Mouse (Mus musculus) cerebellum, postnatal 10 days (tissue): ENCODE measurements around the gene Hoxb3.

Source experiments
- DNase-seq, 2 experiments: peaks; one replicate each; pipeline ENCODE4 v3.0.0; 2021; ENCODE audit warnings: mixed read lengths in 2 of 2

Gene Hoxb3

DNA sequence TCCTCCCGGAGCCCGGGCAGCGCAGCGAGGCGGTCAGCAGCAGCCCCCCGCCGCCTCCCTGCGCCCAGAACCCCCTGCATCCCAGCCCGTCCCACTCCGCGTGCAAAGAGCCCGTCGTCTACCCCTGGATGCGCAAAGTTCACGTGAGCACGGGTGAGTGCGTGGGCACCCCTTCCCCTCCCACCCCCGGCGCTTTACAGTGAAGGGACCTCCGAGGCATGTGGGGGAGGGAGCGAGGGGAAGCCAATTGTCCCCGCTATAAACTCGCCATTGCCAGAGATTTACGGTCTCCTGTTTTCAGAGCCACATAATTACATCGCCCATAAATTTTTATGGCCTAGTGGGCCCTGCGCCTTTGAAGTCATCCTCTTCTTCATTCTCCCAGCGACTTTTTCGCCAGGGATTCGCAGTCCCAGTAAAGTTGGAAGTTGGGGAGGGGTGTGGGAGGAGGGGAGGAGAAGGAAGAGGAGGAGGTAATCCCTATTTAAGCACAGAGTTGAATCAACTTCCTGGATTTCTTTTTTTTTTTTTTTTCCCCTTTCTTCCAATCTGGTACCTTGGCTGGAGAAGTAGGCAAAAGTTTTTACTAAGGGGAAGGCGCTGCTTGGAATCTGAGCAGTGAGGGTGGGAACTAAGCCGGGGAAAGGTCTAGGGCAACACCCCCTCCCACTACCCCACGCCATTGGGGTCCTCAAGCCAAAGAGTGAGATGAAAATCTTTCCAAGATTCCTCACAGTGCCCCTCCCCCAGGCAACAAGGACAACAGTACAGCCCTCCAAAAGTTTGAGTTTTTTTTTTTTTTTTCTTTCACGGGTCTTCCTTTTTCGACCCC is 3.8 kb upstream of the Hoxb3 start:
- no peak for DNase-seq

DNA sequence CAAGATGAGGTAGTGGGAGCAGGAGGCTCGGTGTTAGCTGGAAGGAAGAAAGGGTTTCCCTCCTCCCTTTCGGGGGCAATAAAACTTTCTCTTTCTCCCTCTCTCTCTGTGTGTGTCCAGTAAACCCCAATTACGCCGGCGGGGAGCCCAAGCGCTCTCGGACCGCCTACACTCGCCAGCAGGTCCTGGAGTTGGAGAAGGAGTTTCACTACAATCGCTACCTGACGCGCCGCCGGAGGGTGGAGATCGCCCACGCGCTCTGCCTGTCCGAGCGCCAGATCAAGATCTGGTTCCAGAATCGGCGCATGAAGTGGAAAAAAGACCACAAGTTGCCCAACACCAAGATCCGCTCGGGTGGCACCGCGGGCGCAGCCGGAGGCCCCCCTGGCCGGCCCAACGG is 3.2 kb upstream of the Hoxb3 start:
- no peak for DNase-seq

DNA sequence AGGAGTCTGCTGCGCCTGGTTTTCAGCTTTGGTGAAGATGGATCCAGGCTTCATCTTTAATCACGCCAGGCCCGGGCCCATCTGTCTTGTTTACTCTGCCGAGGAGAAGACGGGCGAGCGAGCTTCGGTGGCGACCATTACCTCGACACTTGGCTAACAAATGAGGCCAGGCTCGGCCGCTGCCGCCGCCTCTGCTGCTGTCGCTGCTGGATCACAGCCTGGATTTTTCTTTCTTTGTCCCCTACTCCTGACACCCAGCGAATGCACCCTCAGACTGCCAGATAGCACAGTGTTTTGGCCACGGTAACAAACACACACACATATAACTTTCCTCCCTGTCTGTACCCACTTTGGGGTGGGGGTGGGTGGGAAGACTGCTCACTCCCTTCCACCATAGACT is 2.4 kb upstream of the Hoxb3 start:
- no peak for DNase-seq

DNA sequence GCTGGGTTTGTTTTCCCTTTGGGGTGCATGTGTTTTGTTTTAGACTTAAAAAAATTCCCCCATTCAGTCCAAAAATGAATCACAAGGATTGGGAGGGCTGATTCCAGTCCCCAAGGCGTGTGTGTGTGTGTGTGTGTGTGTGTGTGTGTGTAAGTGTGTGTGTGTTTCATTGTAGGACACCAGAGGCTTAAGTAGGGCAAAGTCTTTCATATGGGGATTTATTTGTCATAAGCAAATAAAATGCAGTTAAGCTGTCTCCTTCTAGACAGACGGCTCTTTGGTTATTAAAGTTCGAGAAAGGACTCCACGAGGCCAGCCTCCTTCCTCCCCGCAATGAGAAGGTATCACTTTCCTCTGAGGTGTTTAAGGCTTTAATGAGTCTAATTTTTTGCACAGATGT is 1.3 kb upstream of the Hoxb3 start:
- no peak for DNase-seq

DNA sequence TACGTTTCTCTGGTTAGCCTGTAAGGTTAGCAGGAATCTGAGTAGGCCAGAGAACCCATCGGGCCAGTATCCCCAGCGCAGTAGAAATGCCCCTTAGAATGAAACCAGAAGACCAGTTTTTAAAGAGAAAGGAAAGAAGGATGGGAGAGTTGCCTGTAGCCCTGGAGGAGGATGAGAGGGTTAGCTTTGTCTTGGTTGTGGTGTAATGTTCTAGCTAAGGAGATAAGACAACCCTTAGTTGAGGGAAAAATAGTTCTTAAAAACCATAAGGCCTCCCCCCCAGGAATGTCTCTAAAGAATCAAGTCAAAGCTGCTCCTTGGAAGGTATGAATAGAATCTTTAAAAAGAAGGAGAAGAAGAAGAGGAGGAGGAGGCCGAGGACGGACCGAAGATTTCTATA is 388 bp upstream of the Hoxb3 start:
- no peak for DNase-seq

DNA sequence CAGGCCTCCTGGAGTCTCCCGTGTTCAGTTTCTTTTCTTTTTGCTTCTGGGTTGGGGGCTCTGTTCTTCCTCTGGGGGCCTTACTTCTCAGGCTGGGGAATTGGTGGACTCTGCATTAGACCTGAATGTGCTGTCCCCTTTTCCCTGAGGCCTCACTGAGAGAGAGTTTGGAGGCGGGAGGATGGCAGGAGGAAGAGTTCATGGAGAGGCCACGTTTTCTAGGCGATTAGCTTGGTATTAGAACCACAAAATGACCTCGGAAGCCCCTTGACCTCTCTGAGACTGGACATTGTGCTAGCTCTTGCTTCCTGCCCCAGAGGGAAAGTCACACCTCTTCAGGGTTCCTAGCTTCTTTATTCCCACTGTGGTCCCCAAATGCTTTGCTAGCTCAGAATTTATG is 999 bp downstream of the Hoxb3 start:
- no peak for DNase-seq

DNA sequence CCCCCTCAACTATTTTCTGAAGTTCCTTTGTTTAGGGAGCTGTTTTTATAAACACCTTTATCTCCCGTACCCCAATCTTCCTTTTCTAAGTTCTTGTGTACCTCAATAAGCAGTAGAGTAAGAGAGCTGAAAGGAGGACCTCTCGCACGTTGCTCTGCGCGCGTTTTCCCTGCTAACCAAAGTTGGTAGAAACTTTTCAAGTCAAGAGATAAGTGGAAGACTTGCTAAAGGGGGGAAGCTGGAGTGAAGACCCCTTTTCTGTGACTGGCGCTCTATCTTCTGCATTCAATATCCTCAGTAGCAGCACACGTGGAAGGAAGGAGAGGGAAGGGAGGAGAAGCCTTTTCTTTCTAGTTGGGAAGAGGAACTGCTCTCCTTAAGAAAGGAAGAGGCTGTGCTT is 1.8 kb downstream of the Hoxb3 start:
- no peak for DNase-seq

DNA sequence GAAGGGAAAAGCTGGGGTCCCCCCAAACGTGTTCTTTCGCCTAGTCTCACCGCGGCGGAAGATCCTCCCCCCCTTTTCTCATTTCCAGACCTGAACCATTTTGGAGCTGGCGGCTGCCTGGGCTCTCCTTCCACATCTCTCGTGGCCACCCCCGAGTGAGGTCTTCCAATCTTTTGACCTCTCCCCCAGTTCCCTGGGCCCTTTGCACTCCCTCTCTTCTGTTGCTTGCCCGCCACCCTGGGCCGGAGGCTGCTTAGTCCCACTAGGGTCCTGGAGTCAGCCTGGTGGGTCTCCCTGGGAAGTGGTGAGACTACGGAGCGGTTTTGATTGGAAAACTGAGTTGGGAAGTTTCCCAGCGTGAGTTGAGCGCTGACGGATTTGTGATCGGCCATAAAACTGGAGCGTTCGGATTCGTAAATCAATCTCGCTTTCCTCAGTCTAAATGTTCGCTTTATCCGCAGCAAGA is 2.7 kb downstream of the Hoxb3 start:
- no peak for DNase-seq

DNA sequence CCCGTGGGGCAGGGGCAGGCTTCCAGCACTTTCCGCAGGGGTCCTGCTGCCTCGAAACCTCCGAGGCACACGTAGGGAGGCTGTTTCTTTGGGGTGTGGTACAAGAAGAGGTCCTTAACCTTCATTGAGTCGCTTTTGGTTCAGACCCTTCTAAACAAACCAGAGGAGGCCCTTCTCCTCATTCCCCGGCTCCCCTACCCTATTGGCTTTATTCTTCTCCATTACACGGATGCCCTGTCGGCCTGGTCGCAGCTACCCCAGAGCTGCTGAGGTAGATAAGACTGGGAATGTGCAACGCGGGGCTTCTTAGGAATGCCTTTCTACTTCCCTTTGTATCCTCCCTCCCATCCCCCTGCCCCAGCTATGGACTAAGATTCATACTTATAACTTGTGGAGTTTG is 3.6 kb downstream of the Hoxb3 start:
- DNase-seq = no peak

DNA sequence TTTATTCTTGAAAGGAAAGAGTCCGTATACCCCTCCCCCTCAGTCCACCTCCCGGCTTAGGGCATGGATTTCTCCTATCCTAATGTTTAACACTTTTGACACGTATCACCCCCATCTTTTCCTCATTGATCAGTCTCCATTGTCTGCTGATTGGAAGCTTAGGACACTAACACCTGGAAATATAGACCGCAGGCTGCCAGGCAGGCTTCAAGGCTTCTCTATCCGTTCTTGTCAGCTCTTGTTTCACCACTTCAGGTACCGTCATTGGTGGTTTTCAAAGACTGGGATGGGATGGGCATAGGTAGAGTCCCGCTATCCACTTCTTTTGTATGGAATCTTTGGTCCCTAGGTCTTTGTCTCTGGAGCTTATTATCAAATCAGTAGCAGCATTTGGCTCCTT is 4.0 kb downstream of the Hoxb3 start:
- DNase-seq = no peak

DNA sequence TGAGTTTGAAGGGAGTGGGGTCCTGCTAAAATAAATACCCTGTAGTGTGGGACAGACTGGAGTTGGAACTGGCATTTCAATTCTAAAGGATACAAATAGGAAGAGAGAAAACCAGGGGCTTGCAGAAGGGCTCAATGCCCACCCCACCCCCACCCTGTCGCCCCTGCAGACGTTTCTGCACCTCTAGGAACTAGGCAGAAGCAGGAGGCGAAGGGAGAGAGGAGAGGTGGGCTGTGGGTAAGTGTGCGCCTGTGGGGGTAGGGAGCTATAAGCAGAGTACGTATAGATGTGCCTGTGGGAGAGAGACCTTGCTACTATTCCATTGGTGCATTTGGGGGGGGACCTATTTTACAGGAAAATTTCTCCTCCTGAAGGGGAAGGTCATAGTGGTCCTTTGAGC is 4.6 kb downstream of the Hoxb3 start:
- no peak for DNase-seq

DNA sequence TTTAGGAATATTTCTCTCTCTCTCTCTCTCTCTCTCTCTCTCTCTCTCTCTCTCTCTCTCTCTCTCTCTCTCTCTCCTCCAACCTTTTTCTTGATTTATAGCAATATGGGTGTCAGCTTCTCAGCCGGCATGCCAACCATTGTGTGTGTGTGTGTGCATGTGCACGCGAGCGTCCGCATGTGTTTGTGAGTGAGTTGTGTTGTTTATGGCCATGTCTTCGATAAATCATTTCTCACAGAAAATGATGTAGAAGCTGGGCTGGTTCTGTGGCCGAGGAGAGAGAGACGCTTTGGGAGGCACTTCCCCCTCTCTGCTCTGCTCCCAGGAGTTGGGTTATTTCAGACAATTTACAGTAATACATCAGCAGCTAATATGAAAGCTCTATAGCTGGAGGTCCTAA is 5.5 kb downstream of the Hoxb3 start:
- DNase-seq = no peak

DNA sequence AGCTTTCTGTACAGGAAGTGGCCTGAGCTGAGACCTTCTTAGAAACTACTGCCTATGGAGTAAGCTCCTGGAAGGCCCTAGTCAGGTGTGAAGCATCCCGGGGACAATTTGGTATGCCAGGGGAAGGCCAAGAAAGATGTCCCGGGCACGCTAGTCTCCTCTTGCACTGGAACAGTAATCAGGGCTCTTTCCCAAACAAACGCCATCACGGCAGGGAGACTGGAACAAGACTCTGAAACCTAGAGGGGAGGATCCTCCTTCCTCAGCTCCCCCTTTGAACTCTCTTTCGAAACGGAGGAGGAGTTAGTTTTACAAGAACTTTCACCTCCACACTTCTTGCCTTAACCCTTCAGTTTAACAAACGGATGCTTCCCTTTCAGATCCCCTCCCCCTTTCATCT is 9.0 kb downstream of the Hoxb3 start:
- DNase-seq = no peak

DNA sequence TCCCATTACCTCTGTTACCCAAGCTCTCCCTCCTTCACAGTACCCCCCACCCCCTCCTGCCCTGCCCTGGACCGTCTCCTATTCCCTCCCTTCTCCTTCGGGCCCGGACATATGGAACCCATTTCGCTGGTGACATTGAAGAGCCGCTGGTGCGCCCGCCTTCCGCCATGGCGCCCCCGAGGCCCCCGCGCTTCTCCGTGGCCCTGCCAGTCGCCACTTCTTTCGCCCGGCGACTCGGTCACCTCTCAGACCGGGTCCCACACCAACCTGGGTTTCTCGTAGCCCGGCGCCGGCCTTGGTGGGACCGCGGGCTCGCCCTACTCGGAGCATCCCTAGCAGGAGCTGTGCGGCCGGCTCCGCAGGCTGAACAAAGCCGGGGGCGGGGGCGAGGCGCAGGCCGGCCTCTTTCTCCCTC is 9.5 kb downstream of the Hoxb3 start:
- no peak for DNase-seq

DNA sequence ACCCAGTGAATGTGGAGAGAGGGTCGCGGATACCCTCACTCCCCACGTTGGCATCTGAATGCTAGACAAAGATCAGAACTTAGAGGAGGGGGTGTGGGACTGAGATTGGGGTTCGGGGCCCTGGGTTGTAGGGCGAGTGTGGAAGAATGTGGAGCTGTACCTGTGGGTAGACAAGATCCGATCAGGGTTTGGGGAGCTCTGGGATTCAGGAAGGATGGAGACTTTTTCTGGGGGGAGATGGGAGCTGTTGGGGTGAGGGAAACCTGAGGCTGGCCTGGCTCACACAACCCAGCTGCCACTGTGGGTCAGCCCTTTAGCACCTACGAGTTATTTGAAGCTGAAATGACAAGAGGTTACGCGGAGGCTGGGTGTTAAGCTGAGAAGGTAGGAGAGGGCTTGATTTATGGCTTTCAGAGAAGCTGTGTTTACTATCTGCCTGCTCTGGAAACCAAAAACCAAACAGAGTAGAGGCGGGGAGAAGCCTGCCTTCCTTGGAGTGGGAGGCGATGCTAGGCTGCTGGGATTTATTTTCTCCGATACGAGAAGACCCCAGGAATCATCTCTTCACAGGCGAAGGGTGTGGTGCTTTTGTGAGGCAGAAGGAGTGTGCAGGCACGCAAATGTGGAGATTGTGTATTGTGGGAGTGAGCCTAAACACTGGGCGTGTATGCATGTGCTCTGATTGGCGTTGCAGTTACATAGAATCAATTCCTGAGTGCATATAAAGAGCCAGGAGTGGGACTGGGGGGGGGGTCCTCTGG is 10.3 kb downstream of the Hoxb3 start:
- no peak for DNase-seq

DNA sequence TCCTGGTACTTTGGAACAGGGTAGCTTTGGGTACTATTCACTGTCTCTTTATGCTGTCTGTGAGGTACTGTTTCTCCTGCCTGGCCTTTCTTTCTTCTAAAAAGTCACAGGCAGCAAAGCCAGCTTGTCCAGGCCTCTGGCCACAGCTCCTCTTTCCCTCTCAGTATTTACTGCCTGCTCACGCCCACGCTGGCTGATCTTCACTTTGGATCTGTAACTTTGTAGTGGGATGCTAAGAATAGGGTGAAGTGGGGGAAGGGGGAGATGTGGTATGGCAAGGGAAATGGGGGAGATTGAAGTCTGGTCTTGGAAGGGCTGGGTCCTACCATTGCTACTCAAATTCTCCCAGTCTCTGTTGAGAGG is 10.9 kb downstream of the Hoxb3 start:
- no peak for DNase-seq

DNA sequence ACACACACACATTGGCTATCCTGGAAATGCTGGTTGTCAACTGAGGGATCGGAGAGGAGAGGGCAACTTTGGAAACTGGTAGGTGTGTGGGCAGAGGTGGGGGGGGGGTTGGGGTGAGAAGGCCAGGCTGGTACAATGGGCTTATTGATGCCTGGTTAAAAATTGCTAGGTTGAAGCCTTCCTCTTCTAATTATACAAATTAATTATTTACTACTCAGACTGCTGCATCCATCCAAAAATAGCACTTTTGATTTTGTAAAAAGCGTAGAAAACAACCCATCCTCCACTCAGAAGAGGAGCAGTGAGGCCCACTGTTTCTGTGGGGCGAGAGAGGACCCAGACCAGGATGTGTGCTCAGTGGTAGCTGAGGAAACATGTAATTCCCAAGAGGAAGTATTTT is 11.9 kb downstream of the Hoxb3 start:
- DNase-seq = no peak

DNA sequence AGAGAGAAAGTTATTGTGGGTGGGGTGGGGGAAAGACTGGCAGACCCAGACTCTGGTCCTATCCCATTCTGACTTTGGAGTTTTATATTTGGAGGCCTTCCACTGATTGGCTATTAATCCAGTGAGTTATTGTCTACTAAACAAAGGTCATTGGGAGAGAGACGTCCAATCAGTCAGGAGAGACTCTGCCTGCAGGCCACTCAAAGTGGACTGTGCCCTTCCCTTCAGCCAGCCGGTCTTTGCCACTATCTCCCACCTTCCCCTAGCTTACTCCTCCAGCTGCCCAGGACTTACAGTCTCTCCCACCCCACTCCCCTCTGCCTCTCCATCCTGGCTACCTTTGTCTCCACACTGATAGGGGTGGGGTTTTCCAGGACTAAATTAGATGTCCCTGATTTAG is 13.5 kb downstream of the Hoxb3 start:
- DNase-seq = no peak

DNA sequence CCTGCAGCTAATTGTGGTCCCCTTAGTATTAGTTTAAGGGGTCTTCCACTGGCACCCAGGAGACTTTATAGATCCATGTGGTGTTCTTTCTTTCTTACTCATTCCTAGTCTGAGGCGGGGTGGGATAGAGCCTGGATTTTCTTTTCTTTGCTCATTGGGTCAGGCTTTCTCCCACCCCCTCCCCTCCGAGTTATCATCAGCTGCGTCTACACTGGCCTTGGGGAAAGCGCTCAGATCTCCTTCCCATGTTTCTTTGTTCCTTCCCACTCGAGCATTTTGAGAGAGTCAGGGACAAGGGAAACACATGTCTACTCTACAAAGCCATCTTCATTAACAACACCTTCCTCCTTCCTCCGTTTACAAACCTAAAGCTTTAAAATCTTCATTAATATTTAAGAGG is 13.9 kb downstream of the Hoxb3 start:
- no peak for DNase-seq

DNA sequence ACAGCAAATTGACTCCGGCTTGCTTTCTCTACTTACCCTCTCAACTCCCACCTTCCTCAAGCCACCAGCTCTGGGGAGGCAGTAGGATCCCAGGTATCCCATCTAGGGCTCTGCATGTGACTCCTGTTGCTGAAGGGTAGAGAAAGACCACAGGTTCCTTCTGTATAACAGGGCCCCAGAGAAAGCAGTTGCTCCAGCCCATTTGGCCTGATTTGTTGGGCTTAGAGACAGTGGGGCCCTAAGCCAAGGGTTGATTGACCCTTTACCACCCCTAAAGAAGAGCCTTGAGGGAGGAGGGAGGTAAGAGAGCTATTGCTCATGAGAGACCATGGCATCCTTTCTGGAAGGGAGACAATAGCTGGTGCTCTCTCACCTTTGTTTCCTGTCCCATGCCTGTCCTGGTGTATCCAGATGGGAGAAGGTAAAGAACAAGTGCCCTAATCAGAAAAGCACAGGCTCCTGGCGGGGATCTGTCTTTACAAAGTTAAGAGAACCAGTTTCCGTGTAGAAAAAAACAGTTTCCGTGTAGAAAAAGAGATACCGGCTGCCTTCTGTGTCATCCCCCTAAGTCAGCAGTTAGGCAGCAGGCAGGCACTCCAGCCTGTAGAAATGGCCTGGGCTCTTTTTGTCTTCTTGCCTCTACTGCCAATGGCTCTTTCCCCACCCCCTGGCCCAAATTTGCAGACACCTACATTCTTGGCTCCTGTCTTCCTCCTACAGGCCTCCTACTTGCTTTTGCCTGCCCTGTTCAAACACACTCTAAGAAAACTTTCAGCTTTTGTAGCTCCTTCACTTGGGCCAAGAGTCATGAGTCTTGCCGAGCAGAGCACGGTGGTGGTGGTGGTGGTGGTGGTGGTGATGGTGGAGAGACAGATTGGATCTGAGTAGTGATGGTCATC is 16.1 kb downstream of the Hoxb3 start:
- no peak for DNase-seq

DNA sequence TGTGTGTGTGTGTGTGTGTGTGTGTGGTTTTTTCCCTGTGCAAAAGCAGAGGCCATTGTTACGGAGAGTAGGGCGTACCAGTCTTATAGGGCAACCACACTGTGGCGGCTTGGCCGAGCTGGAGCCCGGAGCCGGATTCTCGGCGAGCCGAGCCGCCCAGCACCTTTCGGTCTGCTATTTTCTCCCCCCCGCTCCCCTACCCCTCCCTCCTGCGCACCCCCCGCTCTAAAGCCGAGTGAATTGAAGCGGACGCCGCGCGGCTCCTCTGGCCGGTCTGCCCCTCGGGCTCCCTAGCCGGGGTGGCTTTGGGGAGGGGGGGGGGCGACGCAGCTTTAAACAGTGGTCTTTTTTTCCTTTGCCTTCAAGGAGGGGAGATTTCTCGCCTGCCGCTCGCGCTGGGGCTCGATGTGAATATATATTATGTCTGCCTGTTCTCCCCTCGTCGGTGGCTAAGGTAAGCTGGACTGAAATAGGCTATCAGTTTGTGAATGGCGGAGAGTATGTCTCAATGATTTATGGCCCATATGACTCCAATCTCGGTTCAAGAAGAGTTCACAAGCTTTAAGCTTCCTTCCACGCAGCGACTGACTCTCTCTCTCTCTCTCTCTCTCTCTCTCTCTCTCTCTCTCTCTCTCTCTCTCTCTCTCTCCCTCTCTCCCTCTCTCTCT is 17.7 kb downstream of the Hoxb3 start:
- no peak for DNase-seq

DNA sequence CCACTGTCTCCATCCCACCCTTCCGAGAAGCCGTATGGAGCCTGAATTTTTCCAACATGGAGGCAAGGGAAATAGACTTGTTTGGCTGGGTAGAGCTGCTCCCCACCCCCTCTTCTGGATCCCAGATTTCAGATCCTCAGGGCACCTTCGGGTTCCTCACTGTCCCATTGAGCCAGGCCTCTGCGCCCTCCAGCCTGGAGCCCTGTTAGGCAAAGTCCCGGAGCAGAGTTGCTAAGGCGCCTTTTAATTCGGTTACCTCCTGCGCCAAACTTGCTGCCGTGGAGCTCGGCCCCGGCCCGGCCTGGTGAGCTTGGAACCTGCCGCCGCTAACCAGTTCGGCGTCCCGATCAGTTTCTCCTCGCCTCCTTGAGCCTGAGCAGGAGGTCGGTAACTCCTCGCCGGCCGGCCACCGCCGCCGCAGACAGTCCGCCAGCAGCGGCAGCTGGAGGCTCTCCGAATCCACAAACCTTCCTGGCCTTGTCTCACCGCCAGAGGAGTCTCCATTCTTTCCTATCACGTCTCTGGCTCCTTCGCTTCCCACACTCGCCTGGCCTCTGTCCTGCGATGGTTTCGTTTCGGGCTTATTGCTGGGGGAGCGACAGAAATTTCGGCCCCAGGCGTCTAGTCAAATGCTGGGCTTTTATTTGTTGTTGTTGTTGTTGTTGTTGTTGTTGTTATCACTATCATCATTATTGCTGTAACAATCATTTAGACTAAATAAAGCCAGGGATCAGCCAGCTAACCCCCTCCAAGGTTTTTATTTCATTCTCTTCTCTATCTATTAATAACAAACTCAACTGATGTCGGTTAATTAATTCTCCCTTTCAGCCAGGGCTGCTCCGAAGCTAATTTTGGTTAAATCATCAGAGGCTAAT is 18.8 kb downstream of the Hoxb3 start:
- DNase-seq = peak; percentile 38 to 45
